Mouse (Mus musculus) heart, postnatal 0 days (tissue): Measurements from ENCODE around the gene Nop16. TPM values are rescaled to one million over a fixed set of nuclear protein-coding genes. Genes with fewer than 3 reads are reported as not detected.

Source experiments
- ATAC-seq: fragments of 200-750 bp; cut with Nextera tagmentation; 2 replicates; pipeline ENCODE4 v1.8.0; 2017; ENCODE audit warnings: low read depth, moderate number of reproducible peaks, moderate library complexity; ENCODE audit not compliant: insufficient read depth
- DNase-seq: peaks from one replicate; pipeline ENCODE4 v3.0.0-alpha.2; 2016; ENCODE audit warnings: low spot score
- H3K27ac ChIP-seq: fragments of 300-500 bp; sonication (generic); 2 replicates; pipeline ENCODE4 v1.5.1; 2014; ENCODE audit warnings: low read depth, mild to moderate bottlenecking
- H3K27me3 ChIP-seq: fragments of 300-500 bp; sonication (generic); 2 replicates; pipeline ENCODE4 v1.6.1; 2014; ENCODE audit warnings: low read length, mixed read lengths; ENCODE audit not compliant: control insufficient read depth, insufficient read depth
- H3K36me3 ChIP-seq: fragments of 300-500 bp; sonication (generic); replicated peaks from 2 replicates; pipeline ENCODE4 v1.6.1; 2014; ENCODE audit warnings: low read length, mixed read lengths; ENCODE audit not compliant: control insufficient read depth, insufficient read depth
- H3K4me1 ChIP-seq: fragments of 300-500 bp; sonication (generic); 2 replicates; pipeline ENCODE4 v1.6.1; 2014; ENCODE audit warnings: antibody characterized with exemption; ENCODE audit not compliant: control insufficient read depth, insufficient read depth
- H3K4me2 ChIP-seq: fragments of 300-500 bp; sonication (generic); 2 replicates; pipeline ENCODE4 v1.6.1; 2014; ENCODE audit warnings: low read depth, mild to moderate bottlenecking, low read length, moderate library complexity
- H3K4me3 ChIP-seq: fragments of 300-500 bp; sonication (generic); 2 replicates; pipeline ENCODE4 v1.5.1; 2014; ENCODE audit warnings: low read depth, low read length
- H3K9ac ChIP-seq: fragments of 300-500 bp; sonication (generic); replicated peaks from 2 replicates; pipeline ENCODE4 v1.6.1; 2014; ENCODE audit warnings: low read depth, low read length, mixed read lengths
- H3K9me3 ChIP-seq: fragments of 300-500 bp; sonication (generic); replicated peaks from 2 replicates; pipeline ENCODE4 v1.6.1; 2016; ENCODE audit warnings: low read length; ENCODE audit not compliant: control insufficient read depth
- CTCF ChIP-seq: IDR thresholded peaks from 2 replicates; pipeline ENCODE4 v1.5.1; 2016; ENCODE audit warnings: antibody characterized with exemption, control low read depth, low read depth
- EP300 ChIP-seq: IDR thresholded peaks from 2 replicates; pipeline ENCODE4 v1.6.1; 2016; ENCODE audit warnings: antibody characterized with exemption, low read depth
- WGBS: fragments of 180-500 bp; shearing (Covaris S2); extraction: QIAGEN DNeasy Blood & Tissue Kit; methylation state at CpG from one replicate; pipeline ENCODE4 v1.1.7; 2014; 5-methylcytosine and 5-hydroxymethylcytosine counted together
- polyA plus RNA-seq: library from polyadenylated mRNA; unstranded; fragments of >200 nt; fragmentation: Nextera tagmentation; extraction: Ambion mirVana; gene quantifications from 2 replicates; pipeline ENCODE4 v1.2.1, GENCODE M21; 2015
- total RNA-seq: library from RNA; depleted of rRNA; stranded (reverse); fragments of >200 nt; gene quantifications from 2 replicates; pipeline ENCODE4 v1.2.3, GENCODE M21; 2014; ENCODE audit warnings: low replicate concordance

Nop16 gene
- total and polyA plus RNA-seq, 2 experiments from 2014 or later = 12.1 to 30.0 TPM

DNA sequence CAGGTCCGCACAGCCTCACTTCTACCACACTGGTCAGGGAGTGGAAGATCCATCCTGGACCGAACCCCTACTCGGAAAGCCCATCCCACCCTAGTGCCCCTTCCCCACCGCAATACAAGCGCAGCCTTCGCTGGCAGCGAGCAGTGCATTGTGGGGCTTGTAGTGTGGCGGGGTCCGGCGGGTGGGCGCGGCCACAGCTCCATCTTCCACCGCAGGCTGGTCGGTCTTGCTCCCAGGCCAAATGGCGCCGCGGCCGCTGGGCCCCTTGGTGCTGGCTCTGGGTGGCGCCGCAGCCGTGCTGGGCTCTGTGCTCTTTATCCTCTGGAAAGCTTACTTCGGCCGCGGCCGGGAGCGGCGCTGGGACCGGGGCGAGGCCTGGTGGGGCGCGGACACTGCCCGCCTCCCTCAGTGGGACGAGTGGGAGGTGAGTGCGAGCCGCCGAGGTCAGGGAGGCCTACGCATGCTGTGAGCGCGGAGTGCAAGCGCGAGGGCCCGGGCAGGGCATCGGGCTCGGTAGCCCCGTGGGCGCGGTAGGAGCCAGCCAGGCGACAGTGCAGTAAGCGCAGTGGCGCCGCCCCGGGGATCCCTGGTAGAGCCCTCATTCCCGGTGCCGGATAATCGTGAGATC, 14.9 kb downstream of the Nop16 start, which contains the start of gene Arl10:
Gene Arl10, plus strand, starts transcription at position 162 of the 628 bp plus-strand sequence.
- peak within 1 kb of the TSS; percentile 73 for H3K9ac ChIP-seq
- TF ChIP-seq EP300 (no peak), CTCF (no peak)
- H3K4me2 ChIP-seq = peak within 1 kb of the TSS; percentile 73
- H3K4me1 ChIP-seq = peaks cover 8% of the 10 kb centered on the region
- DNase-seq (peak; percentile 62), ATAC-seq (peak; percentile 89)
- peak within 1 kb of the TSS; percentile 86 for H3K4me3 ChIP-seq
- peak within 1 kb of the TSS; percentile 75 for H3K27ac ChIP-seq
- under 1% methylated on average over 55 of the region's 55 CpGs for WGBS
- H3K27me3 ChIP-seq = no peaks in the 10 kb centered on the region
- H3K36me3 ChIP-seq = peaks cover 27% of the 10 kb centered on the region
- H3K9me3 ChIP-seq = no peaks in the 10 kb centered on the region

DNA sequence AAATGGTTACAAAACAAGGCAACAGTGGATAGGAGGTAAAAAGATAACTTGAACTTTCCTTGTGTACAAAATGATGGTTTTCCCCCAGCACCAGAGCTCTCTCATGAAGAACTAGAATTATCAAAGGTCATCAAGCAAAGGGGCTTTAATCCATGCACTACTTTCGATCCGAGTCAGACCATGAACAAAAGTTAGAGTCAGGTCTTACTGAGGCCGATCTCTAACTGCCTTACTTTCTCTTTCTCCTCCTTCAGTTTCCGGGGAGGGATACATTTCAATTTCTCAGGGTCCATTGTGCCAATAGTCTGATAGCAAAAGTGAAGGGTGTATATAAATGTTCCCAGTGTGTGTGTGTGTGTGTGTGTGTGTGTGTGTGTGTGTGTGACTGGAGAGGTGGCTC, 17.3 kb downstream of the Nop16 start:
- no peak overlapping the region for H3K4me3 ChIP-seq
- DNase-seq (no peak), ATAC-seq (no peak)
- H3K4me1 ChIP-seq = peaks cover 8% of the 10 kb centered on the region
- H3K27me3 ChIP-seq = no peaks in the 10 kb centered on the region
- no peak for TF ChIP-seq EP300
- TF ChIP-seq CTCF = no peak
- H3K36me3 ChIP-seq = 0 out of 2 replicates have a peak, but pooled peaks cover 7% of the 10 kb centered on the region
- no peak overlapping the region for H3K4me2 ChIP-seq
- no peaks in the 10 kb centered on the region for H3K9me3 ChIP-seq
- 84% methylated on average over 4 of the region's 4 CpGs for WGBS
- H3K27ac ChIP-seq = no peak overlapping the region
- no peak overlapping the region for H3K9ac ChIP-seq

DNA sequence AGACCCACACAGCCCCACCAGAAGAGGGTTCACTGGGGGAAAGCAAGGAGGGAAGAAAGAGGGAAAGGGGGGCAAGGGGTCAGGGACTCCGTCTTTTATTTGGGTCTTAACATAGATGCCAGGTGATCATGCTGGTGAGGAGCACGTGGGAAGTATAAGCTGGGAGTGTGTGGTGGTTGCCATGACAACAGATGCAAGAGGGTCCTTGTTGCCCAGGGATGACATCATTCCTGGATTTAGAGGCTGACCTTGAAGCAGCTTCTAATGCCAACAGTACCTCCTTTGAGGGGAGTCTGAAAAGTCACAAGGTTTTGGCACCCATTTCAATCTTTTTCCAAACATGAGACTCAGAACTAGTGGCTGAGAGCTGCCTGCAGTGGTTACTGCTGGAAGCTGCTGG, 18.3 kb downstream of the Nop16 start:
- Histone ChIP-seq H3K4me3 (no peak overlapping the region), H3K4me1 (peaks cover 8% of the 10 kb centered on the region), H3K36me3 (no peaks in the 10 kb centered on the region), H3K9ac (no peak overlapping the region), H3K27ac (no peak overlapping the region), H3K9me3 (no peaks in the 10 kb centered on the region), H3K4me2 (no peak overlapping the region), H3K27me3 (no peaks in the 10 kb centered on the region)
- ATAC-seq = no peak
- no peak for DNase-seq
- TF ChIP-seq CTCF (no peak), EP300 (no peak)
- WGBS = 35% methylated on average over 2 of the region's 2 CpGs

DNA sequence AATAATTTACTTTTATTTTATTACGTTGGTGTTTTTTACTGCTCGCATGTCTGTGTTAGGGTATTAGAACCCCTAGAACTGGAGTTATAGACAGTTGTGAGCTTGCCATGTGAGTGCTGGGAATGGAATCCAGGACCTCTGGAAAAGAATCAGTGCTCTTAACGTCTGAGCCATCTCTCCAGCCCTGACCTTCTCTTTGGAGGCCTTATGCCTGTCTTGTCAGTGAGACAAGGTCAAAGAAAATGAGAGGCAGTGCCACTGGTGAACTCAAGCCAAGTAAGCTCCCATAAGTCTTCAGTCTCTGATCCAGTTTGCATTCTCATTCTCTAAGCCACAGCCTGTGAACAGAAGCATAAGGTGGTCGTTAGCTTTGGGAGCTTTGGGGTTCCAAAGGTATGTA, 19.2 kb downstream of the Nop16 start:
- ATAC-seq = no peak

DNA sequence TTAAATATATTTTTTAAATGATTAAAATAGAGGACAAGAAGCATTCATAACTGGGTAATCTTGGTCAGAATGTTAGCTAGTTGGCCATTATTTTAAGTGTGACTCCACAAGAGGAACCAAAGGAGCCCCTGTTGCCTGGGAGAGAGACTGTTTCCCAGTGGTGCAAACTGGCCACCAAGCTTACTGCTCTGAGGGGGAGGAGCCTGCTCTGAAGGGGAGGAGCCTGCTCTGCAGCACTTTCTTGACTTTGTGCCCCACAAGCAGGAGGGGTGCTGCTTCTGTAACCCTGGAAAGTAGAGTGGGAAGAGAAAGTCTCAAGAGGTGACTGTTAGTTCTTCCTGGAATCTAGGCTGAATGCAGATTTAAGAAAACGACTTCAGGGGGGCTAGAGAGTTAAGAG, 20.6 kb downstream of the Nop16 start:
- H3K9me3 ChIP-seq = no peaks in the 10 kb centered on the region
- DNase-seq = no peak
- peaks cover 2% of the 10 kb centered on the region; the same call in 1 of the 2 replicates for H3K4me1 ChIP-seq
- no peak overlapping the region for H3K9ac ChIP-seq
- H3K27me3 ChIP-seq = no peaks in the 10 kb centered on the region
- TF ChIP-seq CTCF = no peak
- no peak overlapping the region for H3K4me3 ChIP-seq
- H3K4me2 ChIP-seq = no peak overlapping the region
- ATAC-seq = no peak
- H3K36me3 ChIP-seq = no peaks in the 10 kb centered on the region
- H3K27ac ChIP-seq = no peak overlapping the region
- 42% methylated on average over 1 of the region's 1 CpGs for WGBS

More for the DNA sequence above, 19.2 kb downstream of the Nop16 start:
- TF ChIP-seq CTCF (no peak), EP300 (no peak)
- no peak overlapping the region for H3K27ac ChIP-seq
- no peaks in the 10 kb centered on the region for H3K27me3 ChIP-seq
- WGBS = 70% methylated on average over 4 of the region's 4 CpGs
- DNase-seq = no peak
- no peaks in the 10 kb centered on the region for H3K36me3 ChIP-seq
- H3K9me3 ChIP-seq = no peaks in the 10 kb centered on the region
- H3K9ac ChIP-seq = no peak overlapping the region
- H3K4me1 ChIP-seq = peaks cover 1% of the 10 kb centered on the region; the same call in 1 of the 2 replicates
- no peak overlapping the region for H3K4me2 ChIP-seq
- no peak overlapping the region for H3K4me3 ChIP-seq

DNA sequence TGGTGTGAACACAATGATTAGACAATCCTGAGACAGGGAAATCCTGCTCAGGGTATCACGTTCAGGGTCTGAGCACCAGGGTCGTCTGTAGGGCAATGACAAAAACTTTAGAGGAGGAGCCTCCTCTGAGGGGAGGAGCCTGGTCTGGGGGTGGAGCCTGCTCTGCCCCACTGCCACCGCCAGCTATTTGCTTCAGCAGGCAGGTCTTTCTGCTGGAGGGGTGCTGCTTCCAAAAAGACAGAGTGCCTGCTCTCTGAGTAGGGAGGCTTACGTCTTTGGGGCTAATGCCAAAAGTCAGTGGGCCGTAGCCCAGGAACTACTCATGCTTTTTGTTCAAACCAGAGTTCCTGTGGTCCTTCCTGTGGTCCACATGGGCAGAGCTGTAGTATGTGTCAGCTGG, 21.5 kb downstream of the Nop16 start:
- DNase-seq (no peak), ATAC-seq (no peak)
- no peak overlapping the region for H3K9ac ChIP-seq
- H3K27ac ChIP-seq = no peak overlapping the region
- TF ChIP-seq CTCF = no peak
- no peak for TF ChIP-seq EP300
- no peaks in the 10 kb centered on the region for H3K36me3 ChIP-seq
- peaks cover 3% of the 10 kb centered on the region; the same call in 1 of the 2 replicates for H3K4me1 ChIP-seq
- 54% methylated on average over 5 of the region's 5 CpGs for WGBS
- H3K9me3 ChIP-seq = no peaks in the 10 kb centered on the region
- no peak overlapping the region for H3K4me3 ChIP-seq
- no peaks in the 10 kb centered on the region for H3K27me3 ChIP-seq
- H3K4me2 ChIP-seq = no peak overlapping the region
